Mouse (Mus musculus): Measurements from ENCODE around the gene Nfib.

Gene Nfib

DNA sequence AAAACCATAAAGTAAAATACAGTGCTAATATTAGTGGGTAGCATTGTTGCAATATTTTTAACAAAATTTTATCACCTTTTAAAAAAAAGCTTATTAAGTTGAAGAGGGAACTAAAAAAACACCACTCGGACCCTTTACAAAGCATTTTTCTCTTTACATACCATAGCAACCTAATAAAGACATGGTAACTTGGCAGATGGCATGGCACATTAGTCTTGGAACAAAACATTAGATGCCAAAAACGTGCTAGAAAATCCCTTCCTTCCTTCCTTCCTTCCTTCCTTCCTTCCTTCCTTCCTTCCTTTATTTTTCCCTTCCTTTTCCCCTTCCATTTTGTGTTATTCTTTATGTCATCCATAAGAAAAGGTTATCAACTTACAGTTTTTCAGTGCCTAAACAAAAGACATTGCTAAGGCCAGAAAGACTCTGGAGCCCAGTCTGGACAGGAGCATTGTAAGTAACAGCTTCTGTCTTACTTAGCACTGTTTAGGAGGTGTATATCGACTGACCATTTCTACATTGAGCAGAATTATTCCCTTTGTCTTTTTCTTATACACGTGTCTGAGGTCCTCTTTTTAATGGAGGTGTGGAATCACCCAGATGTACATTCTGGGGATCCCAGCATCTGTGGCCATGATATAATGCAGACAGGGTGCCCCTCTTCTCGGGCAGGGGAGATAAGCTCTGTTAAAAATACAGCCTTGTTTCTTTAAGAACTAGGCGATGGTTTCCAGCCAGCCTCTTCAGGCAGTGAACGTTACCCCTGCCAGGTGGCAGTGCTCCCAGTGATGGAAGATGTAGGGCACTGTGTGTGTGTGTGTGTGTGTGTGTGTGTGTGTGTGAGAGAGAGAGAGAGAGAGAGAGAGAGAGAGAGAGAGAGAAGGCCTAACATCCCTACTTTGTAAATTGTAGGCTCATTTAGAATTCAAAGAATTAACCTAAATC lies 113.2 kb downstream of the Nfib start:
- no peak for DNase-seq (ENCODE audit: low spot score)

GRCm38 (mm10) chr4:82589345-82589890 lies 116.1 kb downstream of the Nfib start:
- DNase-seq (ENCODE audit: low spot score): peak; percentile 6

- no peak for DNase-seq (ENCODE audit: low spot score)
These were observed 116.8 kb downstream of the Nfib start for GRCm38 (mm10) chr4:82588718-82589117.

- peak; percentile 21 for DNase-seq (ENCODE audit: low spot score)
These were observed 118.2 kb downstream of the Nfib start for GRCm38 (mm10) chr4:82587146-82587870.

DNA sequence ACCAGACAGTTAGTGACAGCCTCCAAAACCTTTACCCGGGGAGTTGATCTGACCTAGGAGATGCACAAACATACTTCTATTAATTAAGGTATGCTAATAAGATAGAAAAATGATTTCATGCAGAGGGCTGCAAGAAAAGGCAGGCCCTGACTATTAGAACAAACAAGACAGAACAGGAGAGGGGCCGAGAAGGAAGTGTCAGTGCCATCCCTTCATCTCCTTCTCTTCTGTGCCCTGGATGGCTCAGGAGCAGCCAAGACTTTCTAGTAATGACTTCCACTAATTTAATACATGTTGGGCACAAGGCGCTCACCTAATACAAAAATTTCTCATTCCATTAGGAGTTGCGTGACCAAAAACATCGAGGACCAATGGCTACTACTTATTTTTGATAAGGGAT lies 118.9 kb downstream of the Nfib start:
- DNase-seq (ENCODE audit: low spot score): no peak

GRCm38 (mm10) chr4:82585536-82585935 lies 120.0 kb downstream of the Nfib start:
- no peak for DNase-seq (ENCODE audit: low spot score)

GRCm38 (mm10) chr4:82585056-82585455 lies 120.5 kb downstream of the Nfib start:
- DNase-seq (ENCODE audit: low spot score): no peak

DNA sequence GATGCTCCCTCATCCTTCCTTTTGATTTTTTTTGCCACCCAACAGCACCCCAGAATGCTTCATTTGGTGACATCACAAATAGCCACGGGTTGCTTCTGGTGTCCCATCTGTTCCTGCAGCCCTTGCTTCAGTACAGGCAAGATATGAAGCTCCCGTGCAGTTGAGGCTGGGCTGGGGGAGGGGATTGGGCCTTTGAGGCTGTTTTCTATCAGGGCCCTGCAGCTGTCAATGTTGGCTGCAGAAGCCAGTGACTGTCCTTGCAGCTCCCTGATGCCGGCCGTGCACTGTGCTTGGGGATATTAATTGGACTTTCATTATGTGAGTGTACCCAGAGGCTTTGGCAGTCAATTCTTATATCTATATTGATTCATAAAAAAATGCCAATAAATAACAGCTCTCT lies 121.0 kb downstream of the Nfib start:
- DNase-seq (ENCODE audit: low spot score): no peak

DNA sequence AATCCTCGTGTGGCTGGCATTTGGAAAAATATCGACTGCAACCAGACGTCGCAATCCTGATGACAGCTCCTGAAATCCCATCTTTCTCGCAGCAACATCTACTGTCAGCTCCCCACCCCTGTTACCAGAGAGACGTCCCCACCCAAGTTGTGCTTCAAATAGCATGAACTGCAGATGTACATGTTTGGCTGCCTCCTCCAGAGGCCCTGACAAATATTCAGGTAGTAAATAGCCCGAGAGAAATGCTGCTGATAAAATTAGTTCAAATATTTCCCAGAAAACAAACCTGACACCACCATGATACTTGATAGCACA lies 132.3 kb downstream of the Nfib start:
- no peak for DNase-seq (ENCODE audit: low spot score)

GRCm38 (mm10) chr4:82572410-82573290 lies 132.9 kb downstream of the Nfib start:
- no peak for DNase-seq (ENCODE audit: low spot score)

GRCm38 (mm10) chr4:82558816-82559215 lies 146.7 kb downstream of the Nfib start:
- no peak for DNase-seq (ENCODE audit: low spot score)

DNA sequence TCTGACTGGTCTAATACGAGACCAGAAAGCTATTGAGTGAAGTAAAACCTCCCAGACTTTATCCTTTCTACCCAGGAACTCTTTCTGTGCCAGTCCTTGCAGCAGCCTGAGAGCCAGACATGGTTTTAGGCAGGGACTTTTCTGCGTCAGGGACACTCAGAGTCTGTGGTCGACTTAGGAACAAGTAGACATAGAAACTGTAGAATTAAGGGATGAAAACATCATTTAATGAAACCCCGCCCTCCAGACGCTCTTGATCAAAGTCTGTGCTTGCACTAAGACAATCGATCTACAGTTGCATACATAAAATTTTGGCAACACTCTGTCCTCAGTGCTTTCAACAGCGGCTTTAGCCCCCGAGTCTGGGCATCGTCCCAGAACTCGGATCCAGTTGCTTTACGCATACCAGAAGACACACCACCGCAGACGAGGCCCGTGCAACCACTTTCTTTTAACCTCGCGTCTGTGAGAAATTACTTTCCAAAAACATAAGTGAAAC lies 149.8 kb downstream of the Nfib start:
- no peak for DNase-seq (ENCODE audit: low spot score)

GRCm38 (mm10) chr4:82553658-82554057 lies 151.9 kb downstream of the Nfib start:
- DNase-seq (ENCODE audit: low spot score): no peak

DNA sequence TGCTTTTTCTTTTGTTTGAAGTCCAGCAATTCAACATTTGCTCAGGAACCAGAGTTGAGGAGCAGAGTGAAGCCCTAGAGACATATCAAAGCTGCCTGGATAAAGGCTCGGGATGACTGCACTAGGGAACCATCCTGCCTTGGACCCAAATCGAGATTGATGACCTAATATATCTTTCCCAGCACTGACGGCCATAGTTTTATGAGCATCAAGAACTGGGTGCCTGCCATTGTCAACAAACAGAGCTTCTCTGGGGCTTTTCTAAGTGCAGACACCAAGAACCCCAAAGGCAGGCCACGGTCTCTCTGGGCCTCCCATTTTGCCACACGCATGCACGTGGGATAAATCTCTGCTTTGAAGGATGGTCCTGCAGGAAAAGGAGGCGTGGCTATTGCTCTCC lies 153.3 kb downstream of the Nfib start:
- no peak for DNase-seq (ENCODE audit: low spot score)

- no peak for DNase-seq (ENCODE audit: low spot score)
These were observed 155.7 kb downstream of the Nfib start for GRCm38 (mm10) chr4:82549762-82550380.

- DNase-seq (ENCODE audit: low spot score): no peak
These were observed 157.3 kb downstream of the Nfib start for GRCm38 (mm10) chr4:82548247-82548646.

DNA sequence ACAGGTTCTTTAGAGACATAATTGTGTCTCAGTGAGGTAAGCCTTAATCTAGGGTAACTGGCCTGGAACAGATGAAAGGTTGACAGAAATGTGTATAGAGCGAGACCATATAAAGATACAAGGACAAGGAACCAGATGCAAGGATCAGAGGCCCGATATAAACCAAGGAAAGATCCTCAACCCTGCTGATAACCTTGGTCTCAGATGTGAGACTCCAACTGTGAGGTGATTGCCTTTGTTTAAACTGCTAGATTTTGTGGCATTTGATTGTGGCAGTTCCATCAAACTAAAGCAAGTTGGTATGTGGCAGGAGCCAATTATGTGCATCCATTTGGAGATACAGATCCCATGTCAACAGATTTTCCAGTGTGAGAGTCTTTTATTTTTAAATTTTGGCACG lies 161.6 kb downstream of the Nfib start:
- DNase-seq (ENCODE audit: low spot score): no peak

DNA sequence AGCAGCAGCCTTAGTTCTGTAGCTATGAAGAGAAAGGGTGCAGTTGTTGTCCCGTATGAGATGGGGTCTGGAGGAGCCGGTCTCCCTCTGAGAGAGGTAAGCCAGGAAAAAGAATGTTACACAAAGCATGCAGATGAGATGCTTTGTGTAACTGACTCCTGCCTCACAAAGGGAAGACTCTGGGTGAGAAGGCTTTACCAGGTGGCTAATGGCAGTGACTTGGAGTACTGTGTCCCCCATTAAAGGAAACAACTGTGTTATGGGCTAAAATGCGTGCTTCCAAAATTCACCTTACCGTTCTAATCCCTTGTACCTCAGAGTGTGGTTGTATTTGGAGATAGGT lies 162.2 kb downstream of the Nfib start:
- DNase-seq (ENCODE audit: low spot score): no peak

DNA sequence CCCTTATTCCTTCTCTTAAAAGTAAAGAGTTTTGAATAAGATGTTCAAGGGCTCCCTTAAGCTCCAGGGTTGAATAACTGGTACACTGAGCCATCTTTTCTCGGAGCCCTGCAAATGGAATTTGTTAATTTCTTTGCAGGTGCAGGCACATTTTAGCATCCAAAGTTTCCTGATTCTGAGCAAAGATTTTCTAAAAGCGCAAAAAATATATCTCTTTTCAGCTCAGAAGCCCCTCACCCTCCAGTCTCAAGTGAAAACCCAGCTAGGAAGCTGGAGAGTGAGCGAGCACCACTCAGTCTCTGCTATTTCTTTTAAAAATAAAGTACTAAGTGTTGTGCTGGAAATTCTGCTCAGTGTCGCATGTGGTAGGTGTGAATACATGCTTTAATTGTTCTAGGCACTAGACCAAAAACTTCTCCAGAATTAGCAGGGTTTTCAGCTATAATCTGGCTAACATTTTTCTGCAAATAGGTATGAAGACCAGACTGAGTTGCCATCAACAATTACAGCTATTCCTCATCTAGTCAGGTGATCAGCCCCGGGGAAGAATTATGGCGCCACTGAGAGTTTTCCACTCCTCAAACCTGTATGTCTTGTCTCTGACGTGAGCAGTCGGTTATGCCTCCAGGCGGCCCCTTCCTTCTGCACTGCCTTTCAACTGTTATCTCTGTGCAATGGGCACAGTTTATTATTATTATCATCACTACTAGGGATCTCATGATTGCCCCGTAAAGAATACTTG lies 162.7 kb downstream of the Nfib start:
- DNase-seq (ENCODE audit: low spot score): no peak

DNA sequence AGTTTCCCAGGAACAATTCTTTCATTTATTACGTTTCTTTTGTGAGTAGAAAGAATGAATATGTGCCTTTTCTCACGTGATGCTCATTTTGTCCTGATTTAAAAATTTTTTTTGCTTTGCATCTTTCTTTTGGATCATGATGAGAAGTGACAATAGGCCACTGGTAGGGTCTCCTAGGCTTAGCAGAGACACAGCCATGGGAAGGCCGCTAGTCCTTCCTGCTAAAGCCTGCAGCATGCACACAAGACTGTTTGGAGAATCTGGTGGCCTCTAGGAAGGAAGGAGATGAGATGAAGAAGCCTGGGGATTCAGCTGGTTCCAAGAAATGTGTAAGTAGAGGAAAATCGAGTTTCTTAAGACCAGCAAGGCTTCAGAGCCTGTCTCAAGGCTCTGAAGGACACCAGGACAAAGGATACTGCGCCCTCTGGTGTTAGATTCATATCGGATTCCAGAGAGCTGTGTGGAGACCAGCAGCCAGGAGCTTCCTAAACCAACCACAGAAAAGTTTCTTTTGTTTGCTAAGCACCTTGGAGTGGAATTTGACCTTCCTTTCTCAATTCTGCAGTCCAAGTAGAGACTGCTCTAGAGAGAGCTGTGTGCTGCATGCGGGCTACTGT lies 163.5 kb downstream of the Nfib start:
- peak; percentile 47 for DNase-seq (ENCODE audit: low spot score)

All from testis, postnatal 14 days (tissue).